Mouse (Mus musculus) forebrain, embryonic 11.5 days (tissue): ENCODE measurements at regions not wholly inside any gene's neighbourhood (a gene's known extent, or its start where the extent isn't known, plus 50 kb on each side); places are given as distances from the start of the nearest gene placed in this dataset.

Experiments
- ATAC-seq: fragments of 200-750 bp; cut with Nextera tagmentation; replicated peaks from 2 replicates; pipeline ENCODE4 v1.8.0; 2017; ENCODE audit warnings: moderate TSS enrichment; ENCODE audit not compliant: low FRiP score
- DNase-seq: peaks from one replicate; pipeline ENCODE4 v3.0.0-alpha.2; 2017; ENCODE audit warnings: low spot score
- H3K27ac ChIP-seq: fragments of 300-500 bp; sonication (generic); 2 replicates; pipeline ENCODE4 v1.5.1; 2014; ENCODE audit warnings: low read depth, low read length
- H3K27me3 ChIP-seq: fragments of 300-500 bp; sonication (generic); 2 replicates; pipeline ENCODE4 v1.6.1; 2014; ENCODE audit warnings: mild to moderate bottlenecking, low read length, mixed read lengths; ENCODE audit not compliant: control insufficient read depth, insufficient read depth
- H3K36me3 ChIP-seq: fragments of 300-500 bp; sonication (generic); 2 replicates; pipeline ENCODE4 v1.6.1; 2014; ENCODE audit warnings: mild to moderate bottlenecking, low read length, moderate library complexity, mixed read lengths; ENCODE audit not compliant: control insufficient read depth, insufficient read depth
- H3K4me1 ChIP-seq: fragments of 300-500 bp; sonication (generic); replicated peaks from 2 replicates; pipeline ENCODE4 v1.6.1; 2014; ENCODE audit warnings: low read length, mixed read lengths; ENCODE audit not compliant: control insufficient read depth, insufficient read depth
- H3K4me2 ChIP-seq: fragments of 300-500 bp; sonication (generic); 2 replicates; pipeline ENCODE4 v1.6.1; 2014; ENCODE audit warnings: low read depth, mild to moderate bottlenecking, low read length, moderate library complexity, mixed read lengths; ENCODE audit not compliant: severe bottlenecking
- H3K4me3 ChIP-seq: fragments of 300-500 bp; sonication (generic); 2 replicates; pipeline ENCODE4 v1.5.1; 2014; ENCODE audit warnings: low read depth, low read length
- H3K9ac ChIP-seq: fragments of 300-500 bp; sonication (generic); 2 replicates; pipeline ENCODE4 v1.6.1; 2014; ENCODE audit warnings: low read length
- H3K9me3 ChIP-seq: fragments of 300-500 bp; sonication (generic); 2 replicates; pipeline ENCODE4 v1.6.1; 2016; ENCODE audit warnings: low read length, mixed read lengths; ENCODE audit not compliant: control insufficient read depth
- WGBS: fragments of 180-500 bp; shearing (Covaris S2); extraction: QIAGEN DNeasy Blood & Tissue Kit; methylation state at CpG from one replicate; pipeline ENCODE4 v1.1.7; 2014; 5-methylcytosine and 5-hydroxymethylcytosine counted together

DNA sequence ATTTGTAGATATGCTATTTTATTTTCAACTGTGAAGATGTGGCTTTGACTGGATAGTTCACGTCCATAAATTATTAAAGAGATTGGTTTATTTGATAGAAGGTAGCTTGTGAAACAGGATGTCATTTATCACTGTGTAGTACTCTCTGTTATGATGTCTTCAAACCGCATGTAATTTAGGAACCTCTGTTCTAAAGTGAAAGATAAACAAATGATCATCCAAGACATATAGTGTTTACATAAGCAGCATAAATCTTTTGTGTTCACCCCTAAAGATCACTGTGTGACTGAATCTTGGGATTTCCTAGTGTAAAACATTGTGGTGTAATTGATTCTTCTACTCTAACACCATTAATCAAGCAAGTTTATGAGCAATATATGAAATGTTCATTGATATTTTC lies 798.8 kb upstream of the Prmt6 start:
- ATAC-seq (no peak), DNase-seq (no peak)
- WGBS: 80% methylated on average over 2 of the region's 2 CpGs
- Histone ChIP-seq H3K9me3 (no peaks in the 10 kb centered on the region; the same call in 1 of the 2 replicates), H3K27ac (no peak overlapping the region), H3K4me3 (no peak overlapping the region), H3K27me3 (no peaks in the 10 kb centered on the region), H3K9ac (no peak overlapping the region), H3K36me3 (no peaks in the 10 kb centered on the region), H3K4me2 (no peak overlapping the region), H3K4me1 (no peaks in the 10 kb centered on the region)
